Mouse (Mus musculus) heart, adult 2 months (tissue): ENCODE measurements around the gene Jazf1. TPM values are rescaled to one million over a fixed set of nuclear protein-coding genes. Genes with fewer than 3 reads are reported as not detected.

Experiments
- DNase-seq, 2 experiments: peaks; one replicate each; pipeline ENCODE4 v3.0.0; 2021
- H3K27ac ChIP-seq: fragments of 200-600 bp; 2 replicates; pipeline ENCODE4 v1.8.1; 2022
- H3K27me3 ChIP-seq: fragments of 200-500 bp; 2 replicates; pipeline ENCODE4 v1.6.1; 2012; ENCODE audit warnings: mild to moderate bottlenecking, low read length, inconsistent platforms, mixed read lengths; ENCODE audit not compliant: control insufficient read depth, insufficient read depth
- H3K36me3 ChIP-seq: fragments of 200-500 bp; 2 replicates; pipeline ENCODE4 v1.6.1; 2012; ENCODE audit warnings: low read length, inconsistent platforms; ENCODE audit not compliant: control insufficient read depth, insufficient read depth
- H3K4me1 ChIP-seq: fragments of 200-500 bp; 2 replicates; pipeline ENCODE4 v1.6.1; 2011; ENCODE audit warnings: low read length; ENCODE audit not compliant: control insufficient read depth, insufficient read depth
- H3K4me3 ChIP-seq: fragments of 200-600 bp; 2 replicates; pipeline ENCODE4 v1.8.1; 2022
- H3K79me2 ChIP-seq: fragments of 200-500 bp; replicated peaks from 2 replicates; pipeline ENCODE4 v1.6.1; 2012; ENCODE audit warnings: mild to moderate bottlenecking, inconsistent platforms, low read length, moderate library complexity, mixed read lengths; ENCODE audit not compliant: control insufficient read depth, insufficient read depth
- H3K9ac ChIP-seq: fragments of 200-500 bp; 2 replicates; pipeline ENCODE4 v1.6.1; 2012; ENCODE audit warnings: low read depth, mild to moderate bottlenecking, control low read depth, inconsistent platforms, low read length, mixed read lengths
- CTCF ChIP-seq: fragments of 200-600 bp; IDR thresholded peaks from 2 replicates; pipeline ENCODE4 v1.8.1; 2022; ENCODE audit warnings: antibody characterized with exemption, mild to moderate bottlenecking, moderate library complexity
- EP300 ChIP-seq: fragments of 200-500 bp; IDR thresholded peaks from 2 replicates; pipeline ENCODE4 v1.6.1; 2011; ENCODE audit warnings: low read depth, low read length, control low read depth; ENCODE audit not compliant: insufficient read depth
- POLR2A ChIP-seq: fragments of 200-500 bp; IDR thresholded peaks from 2 replicates; pipeline ENCODE4 v1.6.1; 2011; ENCODE audit warnings: mild to moderate bottlenecking, low read depth, low read length, control low read depth; ENCODE audit not compliant: insufficient read depth
- WGBS: fragments of 180-500 bp; shearing (Covaris S2); methylation state at CpG from one replicate; pipeline ENCODE4 v1.1.7; 2018; 5-methylcytosine and 5-hydroxymethylcytosine counted together
- intact Hi-C: fragments of 180-260 bp; cut with DNase I; formaldehyde crosslinking; loops from one replicate; pipeline ENCODE4 v1.15.1; 2025
- polyA plus RNA-seq: library from polyadenylated mRNA; depleted of rRNA; stranded (reverse); fragments of >200 nt; gene quantifications from 2 replicates; pipeline ENCODE4 v1.2.3, GENCODE M21; 2012
- total RNA-seq, 2 experiments: library from RNA; stranded (reverse); gene quantifications; 2 replicates each; pipeline ENCODE4 v1.2.3; 2021

Jazf1 gene
- total and polyA plus RNA-seq, 3 experiments: 1.2 to 2.6 (median 1.4) TPM

GRCm38 (mm10) chr6:52836201-52836950 lies 232.1 kb downstream of the Jazf1 start:
- Histone ChIP-seq H3K27ac (no peak overlapping the region), H3K9ac (no peak overlapping the region), H3K4me3 (no peak overlapping the region), H3K27me3 (no peaks in the 10 kb centered on the region), H3K36me3 (no peaks in the 10 kb centered on the region), H3K4me1 (peaks cover 1% of the 10 kb centered on the region), H3K79me2 (no peaks in the 10 kb centered on the region)
- TF ChIP-seq CTCF: no peak
- TF ChIP-seq POLR2A: no peak
- TF ChIP-seq EP300: no peak
- 82% methylated on average over 15 of the region's 15 CpGs for WGBS
- intact Hi-C loops: loop anchor here (5.0 kb wide), 3 partner anchors 39 to 259 kb away; no protein-coding TSS in a partner anchor
- DNase-seq: no peak

GRCm38 (mm10) chr6:52827752-52828277 lies 240.6 kb downstream of the Jazf1 start:
- no peak for TF ChIP-seq POLR2A
- no peak for TF ChIP-seq CTCF
- DNase-seq: no peak
- Histone ChIP-seq H3K4me1 (no peaks in the 10 kb centered on the region), H3K4me3 (no peak overlapping the region), H3K27ac (no peak overlapping the region), H3K9ac (no peak overlapping the region), H3K79me2 (no peaks in the 10 kb centered on the region), H3K36me3 (no peaks in the 10 kb centered on the region), H3K27me3 (no peaks in the 10 kb centered on the region)
- 88% methylated on average over 2 of the region's 2 CpGs for WGBS
- intact Hi-C loops: no loop called here

GRCm38 (mm10) chr6:52825535-52825934 lies 242.9 kb downstream of the Jazf1 start:
- intact Hi-C loops: no loop called here
- no peaks in the 10 kb centered on the region for H3K36me3 ChIP-seq
- no peak overlapping the region for H3K9ac ChIP-seq
- H3K79me2 ChIP-seq: no peaks in the 10 kb centered on the region
- no peaks in the 10 kb centered on the region for H3K27me3 ChIP-seq
- WGBS: 50% methylated on average over 5 of the region's 5 CpGs
- H3K4me1 ChIP-seq: no peaks in the 10 kb centered on the region
- DNase-seq: peak in 1 of 2 experiments; percentile 24
- no peak overlapping the region for H3K27ac ChIP-seq
- no peak overlapping the region for H3K4me3 ChIP-seq
- TF ChIP-seq CTCF: no peak
- no peak for TF ChIP-seq POLR2A
- no peak for TF ChIP-seq EP300

- TF ChIP-seq POLR2A (no peak), EP300 (no peak), CTCF (no peak)
- no peak overlapping the region for H3K4me3 ChIP-seq
- no peaks in the 10 kb centered on the region for H3K79me2 ChIP-seq
- DNase-seq: no peak
- no peaks in the 10 kb centered on the region for H3K27me3 ChIP-seq
- H3K27ac ChIP-seq: no peak overlapping the region
- 85% methylated on average over 3 of the region's 3 CpGs for WGBS
- no peak overlapping the region for H3K9ac ChIP-seq
- intact Hi-C loops: no loop called here
- H3K36me3 ChIP-seq: no peaks in the 10 kb centered on the region
- H3K4me1 ChIP-seq: no peaks in the 10 kb centered on the region
Observed at GRCm38 (mm10) chr6:52824977-52825482, 243.4 kb downstream of the Jazf1 start.

- H3K36me3 ChIP-seq: no peaks in the 10 kb centered on the region
- TF ChIP-seq CTCF: no peak
- no peak for TF ChIP-seq EP300
- TF ChIP-seq POLR2A: no peak
Observed at GRCm38 (mm10) chr6:52823064-52823463, 245.4 kb downstream of the Jazf1 start.

GRCm38 (mm10) chr6:52822625-52823024 lies 245.8 kb downstream of the Jazf1 start:
- no peak overlapping the region for H3K9ac ChIP-seq
- H3K79me2 ChIP-seq: no peaks in the 10 kb centered on the region
- no peaks in the 10 kb centered on the region for H3K4me1 ChIP-seq
- no peaks in the 10 kb centered on the region for H3K36me3 ChIP-seq
- H3K4me3 ChIP-seq: no peak overlapping the region
- DNase-seq: no peak
- intact Hi-C loops: no loop called here
- H3K27ac ChIP-seq: no peak overlapping the region
- TF ChIP-seq EP300 (no peak), CTCF (no peak), POLR2A (no peak)
- 91% methylated on average over 2 of the region's 2 CpGs for WGBS
- H3K27me3 ChIP-seq: no peaks in the 10 kb centered on the region

More at GRCm38 (mm10) chr6:52823064-52823463, 245.4 kb downstream of the Jazf1 start:
- H3K79me2 ChIP-seq: no peaks in the 10 kb centered on the region
- WGBS: 90% methylated on average over 7 of the region's 7 CpGs
- intact Hi-C loops: no loop called here
- no peaks in the 10 kb centered on the region for H3K4me1 ChIP-seq
- H3K27ac ChIP-seq: no peak overlapping the region
- H3K27me3 ChIP-seq: no peaks in the 10 kb centered on the region
- no peak overlapping the region for H3K9ac ChIP-seq
- no peak overlapping the region for H3K4me3 ChIP-seq
- DNase-seq: no peak
